Mouse (Mus musculus): ENCODE data around the gene Rtn4rl1. TPM values are rescaled to one million over a fixed set of nuclear protein-coding genes. Genes with fewer than 3 reads are reported as not detected.

Gene Rtn4rl1
- polyA plus RNA-seq, 1 experiment from 2014 or later, result 2.4 TPM

DNA sequence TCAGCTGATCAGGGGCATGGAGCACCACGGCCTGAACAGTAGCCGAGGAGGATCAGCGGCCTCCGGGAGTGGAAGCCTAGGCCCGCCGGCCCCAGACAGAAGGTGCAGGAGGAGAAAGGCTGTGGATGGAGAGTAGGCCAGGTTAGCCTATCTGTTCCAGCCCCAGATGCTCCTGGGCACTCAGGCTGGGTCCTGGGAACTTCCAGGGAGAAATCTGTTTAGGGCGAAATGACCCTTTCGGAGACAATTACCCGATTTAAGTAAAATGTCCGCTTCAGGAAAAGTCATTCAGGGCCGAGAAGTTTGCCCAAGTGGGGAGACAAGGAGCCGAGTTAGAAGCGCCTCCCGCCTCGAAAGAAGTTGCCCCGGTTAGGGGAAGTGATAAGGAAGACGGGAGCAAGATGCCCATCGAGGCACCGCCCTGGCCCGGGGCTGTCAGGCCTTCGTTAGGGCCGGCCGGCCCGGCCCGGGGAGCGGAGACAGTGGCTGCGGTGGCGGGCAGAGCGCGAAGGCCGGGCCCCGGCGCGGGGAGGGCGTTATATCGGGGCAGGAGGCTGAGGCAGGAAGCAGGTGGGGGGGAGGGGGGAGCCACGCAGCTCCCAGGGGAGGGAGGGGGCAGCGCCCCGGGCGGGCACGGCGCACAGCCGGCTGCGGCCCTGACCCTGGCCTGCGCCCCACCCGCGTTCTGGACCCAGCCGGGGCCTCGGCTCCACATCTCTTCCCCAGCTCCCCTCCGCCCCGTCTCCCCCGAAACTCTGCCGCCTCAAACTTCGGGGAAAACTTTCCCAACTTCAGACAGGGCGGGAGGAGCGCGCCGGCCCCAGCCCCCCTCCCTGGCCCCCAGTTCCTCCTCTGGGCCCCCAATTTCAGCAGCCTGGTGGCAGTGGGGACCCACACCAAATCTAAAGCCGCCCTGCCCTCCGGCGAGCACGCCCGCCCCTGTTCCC lies 25.7 kb upstream of the Rtn4rl1 start:
- Histone ChIP-seq H3K4me1 (replicated peaks; ENCODE audit: control insufficient read depth, insufficient read depth, low read length) (peaks cover 28% of the 10 kb centered on the region), H3K27ac (ENCODE audit: low read depth, low read length) (no peak overlapping the region), H3K9ac (ENCODE audit: low read depth, low read length) (peak overlapping the region; percentile 47), H3K4me2 (replicated peaks; ENCODE audit: low read depth, low read length) (peak overlapping the region; percentile 85), H3K36me3 (ENCODE audit: control insufficient read depth, insufficient read depth, low read length) (no peaks in the 10 kb centered on the region), H3K27me3 (ENCODE audit: control insufficient read depth, insufficient read depth, low read length) (peaks cover 99% of the 10 kb centered on the region), H3K9me3 (ENCODE audit: control insufficient read depth, low read length) (no peaks in the 10 kb centered on the region), H3K4me3 (ENCODE audit: low read depth, low read length) (peak overlapping the region; percentile 49)
- DNase-seq (ENCODE audit: low spot score), result peak; percentile 55
- WGBS, result 3% methylated on average over 49 of the region's 63 CpGs
- ATAC-seq (ENCODE audit: low FRiP score), result no peak

GRCm38 (mm10) chr11:75168590-75169361 lies 24.8 kb upstream of the Rtn4rl1 start:
- peak overlapping the region; percentile 49 for H3K4me3 ChIP-seq (ENCODE audit: low read depth, low read length)
- H3K36me3 ChIP-seq (ENCODE audit: control insufficient read depth, insufficient read depth, low read length), result no peaks in the 10 kb centered on the region
- H3K9ac ChIP-seq (ENCODE audit: low read depth, low read length), result peak overlapping the region; percentile 47; the same call in 1 of the 2 replicates
- no peak overlapping the region for H3K27ac ChIP-seq (ENCODE audit: low read depth, low read length)
- peaks cover 95% of the 10 kb centered on the region for H3K27me3 ChIP-seq (ENCODE audit: control insufficient read depth, insufficient read depth, low read length)
- ATAC-seq (ENCODE audit: low FRiP score) (no peak), DNase-seq (ENCODE audit: low spot score) (peak; percentile 86)
- H3K4me1 ChIP-seq (replicated peaks; ENCODE audit: control insufficient read depth, insufficient read depth, low read length), result peaks cover 31% of the 10 kb centered on the region
- under 1% methylated on average over 66 of the region's 83 CpGs for WGBS
- H3K4me2 ChIP-seq (replicated peaks; ENCODE audit: low read depth, low read length), result peak overlapping the region; percentile 85
- no peaks in the 10 kb centered on the region for H3K9me3 ChIP-seq (ENCODE audit: control insufficient read depth, low read length)

DNA sequence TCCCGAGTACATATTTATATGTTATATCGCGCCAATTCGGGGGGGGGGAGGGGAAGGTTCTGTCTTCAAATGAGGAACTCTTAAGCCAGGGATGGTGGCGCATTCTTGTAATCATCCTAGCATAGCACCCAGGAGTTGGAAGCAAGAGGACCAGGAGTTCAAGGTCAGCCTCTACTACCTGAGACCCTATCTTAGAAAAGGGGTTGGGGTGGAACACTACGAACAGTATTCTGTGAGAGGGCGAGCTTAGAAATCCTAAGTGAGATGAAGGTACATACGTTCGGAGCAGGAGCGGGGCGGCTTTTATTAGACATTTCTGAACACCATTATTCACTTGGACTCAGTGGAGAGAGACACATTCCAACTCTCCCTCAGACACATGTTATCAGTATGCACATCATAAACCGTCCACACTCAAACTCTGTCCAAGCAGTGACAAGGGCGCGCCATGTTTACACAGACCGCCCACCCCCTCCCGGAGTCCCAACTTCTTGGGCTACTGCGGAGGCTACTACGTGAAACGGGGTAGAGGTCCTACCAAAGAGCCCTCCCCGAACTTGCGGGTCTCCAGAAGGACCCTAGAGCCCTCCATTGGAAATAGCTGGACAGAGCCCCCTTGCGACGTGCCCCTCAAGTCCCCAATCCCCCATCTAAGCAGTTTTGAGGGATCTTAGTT lies 24.0 kb upstream of the Rtn4rl1 start, which contains the start of gene Hic1:
Hic1 (minus strand) TSS at position 115 of the 676 bp plus-strand sequence.
- Histone ChIP-seq H3K4me1 (replicated peaks; ENCODE audit: control insufficient read depth, insufficient read depth, low read length) (peaks cover 35% of the 10 kb centered on the region), H3K27ac (ENCODE audit: low read depth, low read length) (no peak within 1 kb of the TSS), H3K36me3 (ENCODE audit: control insufficient read depth, insufficient read depth, low read length) (no peaks in the 10 kb centered on the region), H3K9me3 (ENCODE audit: control insufficient read depth, low read length) (no peaks in the 10 kb centered on the region), H3K4me2 (replicated peaks; ENCODE audit: low read depth, low read length) (peak within 1 kb of the TSS; percentile 85), H3K9ac (ENCODE audit: low read depth, low read length) (peak within 1 kb of the TSS; percentile 47; the same call in 1 of the 2 replicates), H3K27me3 (ENCODE audit: control insufficient read depth, insufficient read depth, low read length) (peaks cover 87% of the 10 kb centered on the region), H3K4me3 (ENCODE audit: low read depth, low read length) (peak within 1 kb of the TSS; percentile 49)
- no peak for ATAC-seq (ENCODE audit: low FRiP score)
- 7% methylated on average over 23 of the region's 23 CpGs for WGBS
- peak; percentile 30 for DNase-seq (ENCODE audit: low spot score)

GRCm38 (mm10) chr11:75170136-75170751 lies 23.3 kb upstream of the Rtn4rl1 start:
- ATAC-seq (ENCODE audit: low FRiP score), result peak; percentile 48; the same call in 1 of the 2 replicates
- H3K9me3 ChIP-seq (ENCODE audit: control insufficient read depth, low read length), result no peaks in the 10 kb centered on the region
- peaks cover 35% of the 10 kb centered on the region for H3K4me1 ChIP-seq (replicated peaks; ENCODE audit: control insufficient read depth, insufficient read depth, low read length)
- peaks cover 80% of the 10 kb centered on the region for H3K27me3 ChIP-seq (ENCODE audit: control insufficient read depth, insufficient read depth, low read length)
- H3K4me2 ChIP-seq (replicated peaks; ENCODE audit: low read depth, low read length), result peak overlapping the region; percentile 57
- H3K27ac ChIP-seq (ENCODE audit: low read depth, low read length), result no peak overlapping the region
- peak; percentile 93 for DNase-seq (ENCODE audit: low spot score)
- peak overlapping the region; percentile 41 for H3K4me3 ChIP-seq (ENCODE audit: low read depth, low read length)
- under 1% methylated on average over 38 of the region's 38 CpGs for WGBS
- no peaks in the 10 kb centered on the region for H3K36me3 ChIP-seq (ENCODE audit: control insufficient read depth, insufficient read depth, low read length)
- no peak overlapping the region for H3K9ac ChIP-seq (ENCODE audit: low read depth, low read length)

DNA sequence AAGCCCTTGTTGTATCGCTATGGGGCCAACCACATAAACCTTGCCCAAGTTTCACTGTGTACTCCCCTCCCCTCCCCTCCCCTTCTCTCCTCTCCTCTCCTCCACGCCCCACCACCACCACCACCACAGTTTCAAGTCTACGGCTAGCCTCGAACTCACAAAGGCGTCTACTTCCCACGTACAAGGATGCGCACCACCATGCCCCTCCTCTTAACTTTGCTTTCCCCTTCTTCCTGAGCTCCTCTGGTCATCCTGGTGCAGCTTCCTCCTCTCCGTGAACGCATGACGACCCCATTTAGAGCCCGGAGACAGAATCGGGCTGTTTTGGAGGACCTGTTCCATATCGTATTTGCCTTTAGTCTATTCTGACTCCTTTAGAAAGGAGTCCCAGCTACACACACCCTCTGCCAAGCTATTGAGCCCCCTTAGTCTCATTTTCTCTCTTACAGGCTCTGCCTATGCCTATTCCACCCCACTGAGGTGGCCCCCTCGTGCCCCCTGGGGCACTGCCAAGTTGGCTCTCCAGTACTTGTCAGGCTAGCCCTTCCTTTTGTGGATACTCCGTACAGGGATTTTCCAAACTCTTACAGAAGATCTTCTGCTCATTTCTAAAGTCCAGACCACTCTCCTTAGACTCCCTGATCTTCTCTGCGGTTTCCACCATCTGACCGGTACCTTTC lies 22.3 kb upstream of the Rtn4rl1 start:
- Histone ChIP-seq H3K9me3 (ENCODE audit: control insufficient read depth, low read length) (no peaks in the 10 kb centered on the region), H3K4me2 (replicated peaks; ENCODE audit: low read depth, low read length) (0 out of 2 replicates have a peak overlapping the region, but pooled peaks have one; percentile 76), H3K4me3 (ENCODE audit: low read depth, low read length) (no peak overlapping the region), H3K27ac (ENCODE audit: low read depth, low read length) (no peak overlapping the region), H3K36me3 (ENCODE audit: control insufficient read depth, insufficient read depth, low read length) (no peaks in the 10 kb centered on the region), H3K4me1 (replicated peaks; ENCODE audit: control insufficient read depth, insufficient read depth, low read length) (peaks cover 32% of the 10 kb centered on the region), H3K9ac (ENCODE audit: low read depth, low read length) (no peak overlapping the region), H3K27me3 (ENCODE audit: control insufficient read depth, insufficient read depth, low read length) (peaks cover 70% of the 10 kb centered on the region)
- no peak for ATAC-seq (ENCODE audit: low FRiP score)
- WGBS, result 7% methylated on average over 17 of the region's 17 CpGs
- DNase-seq (ENCODE audit: low spot score), result no peak

- WGBS, result under 1% methylated on average over 71 of the region's 75 CpGs
- H3K27me3 ChIP-seq (ENCODE audit: control insufficient read depth, insufficient read depth, low read length), result peaks cover 59% of the 10 kb centered on the region
- H3K27ac ChIP-seq (ENCODE audit: low read depth, low read length), result no peak overlapping the region
- no peaks in the 10 kb centered on the region for H3K36me3 ChIP-seq (ENCODE audit: control insufficient read depth, insufficient read depth, low read length)
- H3K4me1 ChIP-seq (replicated peaks; ENCODE audit: control insufficient read depth, insufficient read depth, low read length), result peaks cover 28% of the 10 kb centered on the region
- peak overlapping the region; percentile 47; the same call in 1 of the 2 replicates for H3K9ac ChIP-seq (ENCODE audit: low read depth, low read length)
- DNase-seq (ENCODE audit: low spot score), result peak; percentile 64
- no peaks in the 10 kb centered on the region for H3K9me3 ChIP-seq (ENCODE audit: control insufficient read depth, low read length)
- ATAC-seq (ENCODE audit: low FRiP score), result peak; percentile 6; the same call in 1 of the 2 replicates
- H3K4me2 ChIP-seq (replicated peaks; ENCODE audit: low read depth, low read length), result peak overlapping the region; percentile 76
- peak overlapping the region; percentile 62 for H3K4me3 ChIP-seq (ENCODE audit: low read depth, low read length)
Observed at GRCm38 (mm10) chr11:75172151-75173094, 21.2 kb upstream of the Rtn4rl1 start.

GRCm38 (mm10) chr11:75173095-75173798 lies 20.3 kb upstream of the Rtn4rl1 start:
- H3K9ac ChIP-seq (ENCODE audit: low read depth, low read length), result peak overlapping the region; percentile 47
- H3K36me3 ChIP-seq (ENCODE audit: control insufficient read depth, insufficient read depth, low read length), result no peaks in the 10 kb centered on the region
- no peaks in the 10 kb centered on the region for H3K9me3 ChIP-seq (ENCODE audit: control insufficient read depth, low read length)
- peak overlapping the region; percentile 76 for H3K4me2 ChIP-seq (replicated peaks; ENCODE audit: low read depth, low read length)
- ATAC-seq (ENCODE audit: low FRiP score) (peak; percentile 70), DNase-seq (ENCODE audit: low spot score) (peak; percentile 89)
- peaks cover 31% of the 10 kb centered on the region for H3K4me1 ChIP-seq (replicated peaks; ENCODE audit: control insufficient read depth, insufficient read depth, low read length)
- no peak overlapping the region for H3K27ac ChIP-seq (ENCODE audit: low read depth, low read length)
- H3K27me3 ChIP-seq (ENCODE audit: control insufficient read depth, insufficient read depth, low read length), result peaks cover 50% of the 10 kb centered on the region
- H3K4me3 ChIP-seq (ENCODE audit: low read depth, low read length), result peak overlapping the region; percentile 62
- 0% methylated on average over 59 of the region's 71 CpGs for WGBS
